Mouse (Mus musculus): Measurements from ENCODE around the gene Epha7. TPM values are rescaled to one million over a fixed set of nuclear protein-coding genes. Genes with fewer than 3 reads are reported as not detected.

The Epha7 gene
- polyA plus RNA-seq (2015; fragmentation: Nextera tagmentation; extraction: Ambion mirVana), result 45.0 and 46.9 TPM in 2 replicates

GRCm38 (mm10) chr4:28812691-28813289 lies at the start of gene Epha7:
Epha7 (plus strand) TSS chr4:28813131.
- Histone ChIP-seq H3K9me3 (ENCODE audit: control insufficient read depth, low read length) (no peaks in the 10 kb centered on the region), H3K27me3 (ENCODE audit: control insufficient read depth, insufficient read depth, low read depth, low read length) (no peaks in the 10 kb centered on the region), H3K4me1 (replicated peaks; ENCODE audit: control insufficient read depth, insufficient read depth, low read length) (no peaks in the 10 kb centered on the region), H3K4me2 (ENCODE audit: low read depth, low read length) (peak within 1 kb of the TSS; percentile 79), H3K36me3 (ENCODE audit: control insufficient read depth, insufficient read depth, low read length) (no peaks in the 10 kb centered on the region), H3K4me3 (ENCODE audit: low read length) (peak within 1 kb of the TSS; percentile 87), H3K27ac (ENCODE audit: low read length) (peak within 1 kb of the TSS; percentile 90), H3K9ac (ENCODE audit: low read length) (peak within 1 kb of the TSS; percentile 88)
- under 1% methylated on average over 48 of the region's 48 CpGs for WGBS
- ATAC-seq (ENCODE audit: low read depth), result peak; percentile 98

GRCm38 (mm10) chr4:28783961-28784360 lies 29.0 kb upstream of the Epha7 start:
- 27% methylated on average over 3 of the region's 3 CpGs for WGBS
- no peak for ATAC-seq (ENCODE audit: low read depth)
- Histone ChIP-seq H3K9me3 (ENCODE audit: control insufficient read depth, low read length) (no peaks in the 10 kb centered on the region), H3K4me2 (ENCODE audit: low read depth, low read length) (no peak overlapping the region), H3K27ac (ENCODE audit: low read length) (no peak overlapping the region), H3K4me1 (replicated peaks; ENCODE audit: control insufficient read depth, insufficient read depth, low read length) (no peaks in the 10 kb centered on the region), H3K36me3 (ENCODE audit: control insufficient read depth, insufficient read depth, low read length) (no peaks in the 10 kb centered on the region), H3K4me3 (ENCODE audit: low read length) (no peak overlapping the region), H3K9ac (ENCODE audit: low read length) (no peak overlapping the region), H3K27me3 (ENCODE audit: control insufficient read depth, insufficient read depth, low read depth, low read length) (no peaks in the 10 kb centered on the region)

DNA sequence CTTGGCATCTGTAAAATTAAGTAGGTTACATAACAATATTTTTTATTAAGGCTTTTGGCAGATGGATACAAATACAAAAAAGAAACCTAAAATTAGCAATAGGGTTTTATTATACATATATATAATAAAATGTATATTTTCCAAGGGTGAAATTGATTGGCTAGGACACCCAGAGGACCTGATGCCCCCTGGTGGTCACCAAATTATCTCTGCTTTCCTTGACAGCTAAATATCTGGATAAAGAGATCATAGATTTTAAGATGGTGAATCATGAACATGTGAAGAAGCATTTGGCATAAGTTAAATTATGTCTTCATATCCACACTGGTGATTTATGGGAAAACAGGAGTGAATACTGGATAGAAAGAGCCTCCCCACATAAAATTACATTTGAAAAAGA lies 4.1 kb upstream of the Epha7 start:
- no peak for ATAC-seq (ENCODE audit: low read depth)
- Histone ChIP-seq H3K27ac (ENCODE audit: low read length) (no peak overlapping the region), H3K4me2 (ENCODE audit: low read depth, low read length) (no peak overlapping the region), H3K4me3 (ENCODE audit: low read length) (no peak overlapping the region), H3K36me3 (ENCODE audit: control insufficient read depth, insufficient read depth, low read length) (no peaks in the 10 kb centered on the region), H3K9ac (ENCODE audit: low read length) (no peak overlapping the region), H3K4me1 (replicated peaks; ENCODE audit: control insufficient read depth, insufficient read depth, low read length) (no peaks in the 10 kb centered on the region), H3K27me3 (ENCODE audit: control insufficient read depth, insufficient read depth, low read depth, low read length) (no peaks in the 10 kb centered on the region), H3K9me3 (ENCODE audit: control insufficient read depth, low read length) (no peaks in the 10 kb centered on the region)

DNA sequence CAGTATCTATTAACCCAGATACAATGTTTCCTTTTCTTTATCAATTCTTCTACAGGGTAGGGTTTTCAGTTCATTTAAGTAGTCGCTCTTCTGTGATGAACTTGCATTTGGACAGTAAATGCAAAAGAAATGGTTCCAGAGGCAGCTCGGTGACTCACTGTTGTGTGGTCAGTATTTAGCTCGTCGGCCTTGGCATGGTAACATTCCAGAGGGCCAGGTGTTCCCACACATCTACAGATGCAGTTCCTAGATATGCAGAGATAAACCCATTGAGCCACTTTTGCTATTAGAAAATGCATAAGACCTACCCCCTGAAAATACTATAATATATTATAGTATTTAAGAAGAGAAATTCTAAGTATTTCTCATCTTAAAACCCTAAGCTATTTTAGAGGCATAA lies 3.2 kb upstream of the Epha7 start:
- H3K4me3 ChIP-seq (ENCODE audit: low read length), result no peak overlapping the region
- H3K27ac ChIP-seq (ENCODE audit: low read length), result no peak overlapping the region
- no peaks in the 10 kb centered on the region for H3K36me3 ChIP-seq (ENCODE audit: control insufficient read depth, insufficient read depth, low read length)
- no peak overlapping the region for H3K4me2 ChIP-seq (ENCODE audit: low read depth, low read length)
- WGBS, result 71% methylated on average over 4 of the region's 4 CpGs
- no peak for ATAC-seq (ENCODE audit: low read depth)
- H3K27me3 ChIP-seq (ENCODE audit: control insufficient read depth, insufficient read depth, low read depth, low read length), result no peaks in the 10 kb centered on the region
- no peak overlapping the region for H3K9ac ChIP-seq (ENCODE audit: low read length)
- no peaks in the 10 kb centered on the region for H3K4me1 ChIP-seq (replicated peaks; ENCODE audit: control insufficient read depth, insufficient read depth, low read length)
- no peaks in the 10 kb centered on the region for H3K9me3 ChIP-seq (ENCODE audit: control insufficient read depth, low read length)

DNA sequence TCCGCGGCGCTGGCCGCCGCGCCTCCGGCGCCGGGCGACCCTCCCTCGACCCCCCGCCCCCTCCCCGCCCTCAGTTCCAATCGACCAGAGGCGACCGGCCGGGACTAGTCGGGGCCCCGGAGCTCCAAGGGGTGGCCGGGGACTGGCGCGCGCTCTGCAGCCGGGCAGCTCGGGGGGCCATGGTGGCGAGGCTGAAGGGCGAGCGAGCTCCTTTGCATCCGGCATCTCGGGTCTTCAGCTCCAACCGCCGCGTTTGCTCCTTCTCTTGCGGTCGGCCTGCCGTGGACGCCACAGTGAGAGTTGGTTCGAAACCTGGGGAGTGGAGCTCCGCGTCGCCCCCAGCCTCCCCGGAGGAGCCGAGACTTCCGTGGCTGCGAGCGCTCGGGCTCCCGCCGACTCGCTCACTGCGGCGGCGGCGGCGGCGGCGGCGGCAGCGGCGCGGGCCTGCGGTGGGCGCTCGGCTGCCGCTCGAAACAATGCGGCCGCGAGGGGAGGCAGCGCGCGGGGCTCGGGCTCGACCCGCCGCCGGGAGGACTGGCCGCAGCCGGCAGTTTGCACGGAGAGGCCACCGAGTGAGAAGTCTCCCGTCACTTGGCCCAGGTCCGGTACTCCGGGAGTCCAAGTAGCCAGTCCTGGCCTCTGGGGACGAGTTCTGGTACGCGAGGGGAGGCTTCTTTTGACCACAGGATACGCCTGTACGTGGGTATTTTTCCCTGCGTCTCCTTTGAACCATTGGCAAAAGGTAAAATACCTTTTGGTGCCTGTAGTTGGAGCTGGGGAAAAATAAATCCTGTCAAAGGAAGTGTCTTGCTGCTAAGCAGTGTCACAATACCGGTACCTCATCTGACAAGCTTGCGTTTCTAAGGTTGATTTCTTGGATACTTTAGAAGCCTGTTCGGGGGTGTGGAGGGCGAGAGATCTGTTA lies 882 bp downstream of the Epha7 start:
- under 1% methylated on average over 84 of the region's 94 CpGs for WGBS
- H3K9ac ChIP-seq (ENCODE audit: low read length), result peak overlapping the region; percentile 88

DNA sequence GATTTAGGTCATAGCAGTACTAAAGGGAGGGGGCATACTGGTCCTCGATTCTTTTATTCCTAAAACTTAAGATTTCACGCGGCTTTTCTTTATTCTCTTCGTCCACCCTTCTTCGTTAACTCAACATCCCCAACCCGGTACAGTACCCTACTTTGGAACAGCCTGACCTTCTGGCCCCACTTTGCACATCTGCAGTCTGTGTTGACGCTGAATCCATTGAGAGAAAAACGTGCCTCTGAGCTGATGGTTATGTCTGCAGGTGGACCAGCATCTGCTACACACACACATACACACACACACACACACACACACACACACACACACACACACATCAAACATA lies 1.5 kb downstream of the Epha7 start:
- peak overlapping the region; percentile 88 for H3K9ac ChIP-seq (ENCODE audit: low read length)
- peak overlapping the region; percentile 91 for H3K27ac ChIP-seq (ENCODE audit: low read length)
- 0% methylated on average over 8 of the region's 8 CpGs for WGBS
- no peaks in the 10 kb centered on the region for H3K27me3 ChIP-seq (ENCODE audit: control insufficient read depth, insufficient read depth, low read depth, low read length)
- H3K4me1 ChIP-seq (replicated peaks; ENCODE audit: control insufficient read depth, insufficient read depth, low read length), result no peaks in the 10 kb centered on the region
- peak overlapping the region; percentile 79 for H3K4me2 ChIP-seq (ENCODE audit: low read depth, low read length)
- H3K9me3 ChIP-seq (ENCODE audit: control insufficient read depth, low read length), result no peaks in the 10 kb centered on the region
- no peaks in the 10 kb centered on the region for H3K36me3 ChIP-seq (ENCODE audit: control insufficient read depth, insufficient read depth, low read length)
- ATAC-seq (ENCODE audit: low read depth), result no peak
- H3K4me3 ChIP-seq (ENCODE audit: low read length), result peak overlapping the region; percentile 87

More for the DNA sequence above, 882 bp downstream of the Epha7 start:
- Histone ChIP-seq H3K4me2 (ENCODE audit: low read depth, low read length) (peak overlapping the region; percentile 79), H3K27me3 (ENCODE audit: control insufficient read depth, insufficient read depth, low read depth, low read length) (no peaks in the 10 kb centered on the region), H3K36me3 (ENCODE audit: control insufficient read depth, insufficient read depth, low read length) (no peaks in the 10 kb centered on the region), H3K27ac (ENCODE audit: low read length) (peak overlapping the region; percentile 88), H3K9me3 (ENCODE audit: control insufficient read depth, low read length) (no peaks in the 10 kb centered on the region), H3K4me3 (ENCODE audit: low read length) (peak overlapping the region; percentile 87), H3K4me1 (replicated peaks; ENCODE audit: control insufficient read depth, insufficient read depth, low read length) (no peaks in the 10 kb centered on the region)
- ATAC-seq (ENCODE audit: low read depth), result peak; percentile 44

DNA sequence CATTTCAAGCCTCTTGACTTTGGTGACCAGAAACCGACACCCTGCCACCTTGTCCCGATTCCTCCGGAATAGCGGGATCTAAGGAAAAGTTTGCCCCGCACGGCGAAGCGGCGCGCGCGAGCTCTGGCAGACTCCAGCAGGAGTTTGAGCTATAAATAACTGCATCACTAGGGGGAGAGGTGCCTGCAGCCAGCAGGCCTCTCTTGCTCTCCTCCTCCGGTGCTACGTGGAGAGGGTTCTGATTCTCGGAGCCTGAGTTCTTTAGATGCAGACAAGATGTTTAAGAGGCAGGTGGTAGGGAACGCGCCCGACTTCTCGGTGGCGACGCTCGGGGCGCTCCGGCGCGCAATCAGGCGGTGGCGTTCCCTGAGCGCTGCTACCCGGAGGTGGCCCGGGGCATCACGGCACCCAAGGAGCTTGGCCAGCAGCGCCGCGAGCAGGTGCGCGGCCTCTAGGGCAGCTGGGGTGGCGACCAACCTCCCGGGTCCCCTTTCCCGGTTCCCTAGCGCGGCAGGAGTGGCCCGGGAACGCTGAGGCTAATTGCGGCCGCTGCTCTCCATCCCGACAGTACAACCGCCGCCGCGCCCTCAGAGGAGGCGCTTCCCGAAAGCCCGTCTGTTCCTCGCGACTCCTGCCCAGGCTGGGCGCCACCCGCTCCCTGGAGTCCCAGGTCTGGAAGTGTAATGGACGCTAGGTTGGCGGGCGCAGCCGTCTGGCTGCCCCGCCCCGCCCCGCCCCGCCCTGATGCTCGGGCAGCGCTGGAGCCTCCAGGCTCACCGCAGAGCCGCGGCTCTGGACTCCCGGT lies 2.1 kb downstream of the Epha7 start:
- WGBS, result under 1% methylated on average over 72 of the region's 72 CpGs
- ATAC-seq (ENCODE audit: low read depth), result peak; percentile 44
- no peaks in the 10 kb centered on the region for H3K9me3 ChIP-seq (ENCODE audit: control insufficient read depth, low read length)
- no peaks in the 10 kb centered on the region for H3K4me1 ChIP-seq (replicated peaks; ENCODE audit: control insufficient read depth, insufficient read depth, low read length)
- H3K4me2 ChIP-seq (ENCODE audit: low read depth, low read length), result peak overlapping the region; percentile 79
- H3K27ac ChIP-seq (ENCODE audit: low read length), result peak overlapping the region; percentile 91
- H3K27me3 ChIP-seq (ENCODE audit: control insufficient read depth, insufficient read depth, low read depth, low read length), result no peaks in the 10 kb centered on the region
- H3K36me3 ChIP-seq (ENCODE audit: control insufficient read depth, insufficient read depth, low read length), result no peaks in the 10 kb centered on the region
- H3K4me3 ChIP-seq (ENCODE audit: low read length), result peak overlapping the region; percentile 87
- peak overlapping the region; percentile 88 for H3K9ac ChIP-seq (ENCODE audit: low read length)

GRCm38 (mm10) chr4:28815621-28815920 lies 2.6 kb downstream of the Epha7 start:
- WGBS, result 1% methylated on average over 15 of the region's 15 CpGs
- H3K27ac ChIP-seq (ENCODE audit: low read length), result peak overlapping the region; percentile 91
- no peaks in the 10 kb centered on the region for H3K9me3 ChIP-seq (ENCODE audit: control insufficient read depth, low read length)
- peak overlapping the region; percentile 79 for H3K4me2 ChIP-seq (ENCODE audit: low read depth, low read length)
- ATAC-seq (ENCODE audit: low read depth), result no peak
- peak overlapping the region; percentile 87 for H3K4me3 ChIP-seq (ENCODE audit: low read length)
- no peaks in the 10 kb centered on the region for H3K36me3 ChIP-seq (ENCODE audit: control insufficient read depth, insufficient read depth, low read length)
- no peaks in the 10 kb centered on the region for H3K4me1 ChIP-seq (replicated peaks; ENCODE audit: control insufficient read depth, insufficient read depth, low read length)
- H3K9ac ChIP-seq (ENCODE audit: low read length), result peak overlapping the region; percentile 88
- H3K27me3 ChIP-seq (ENCODE audit: control insufficient read depth, insufficient read depth, low read depth, low read length), result no peaks in the 10 kb centered on the region

- no peak for ATAC-seq (ENCODE audit: low read depth)
- 0 out of 2 replicates have a peak, but pooled peaks cover 5% of the 10 kb centered on the region for H3K36me3 ChIP-seq (ENCODE audit: control insufficient read depth, insufficient read depth, low read length)
- H3K9ac ChIP-seq (ENCODE audit: low read length), result no peak overlapping the region
- 24% methylated on average over 1 of the region's 1 CpGs for WGBS
- H3K9me3 ChIP-seq (ENCODE audit: control insufficient read depth, low read length), result no peaks in the 10 kb centered on the region
- H3K4me2 ChIP-seq (ENCODE audit: low read depth, low read length), result no peak overlapping the region
- no peaks in the 10 kb centered on the region for H3K27me3 ChIP-seq (ENCODE audit: control insufficient read depth, insufficient read depth, low read depth, low read length)
- H3K4me3 ChIP-seq (ENCODE audit: low read length), result no peak overlapping the region
- H3K27ac ChIP-seq (ENCODE audit: low read length), result no peak overlapping the region
- peaks cover 3% of the 10 kb centered on the region; the same call in 1 of the 2 replicates for H3K4me1 ChIP-seq (replicated peaks; ENCODE audit: control insufficient read depth, insufficient read depth, low read length)
These were observed 10.7 kb downstream of the Epha7 start for GRCm38 (mm10) chr4:28823616-28824015.

Measured in lung, embryonic 16.5 days (tissue).